Mouse (Mus musculus): Measurements from ENCODE around the gene Mrtfa. TPM values are rescaled to one million over a fixed set of nuclear protein-coding genes. Genes with fewer than 3 reads are reported as not detected.
A peak's percentile ranks its signal among the peaks of the same experiment; 100 is the strongest.
"Not testable (repeated sequence)": the region's sequence is repeated elsewhere in the genome, so short reads cannot be mapped to it uniquely, and the experiment has no call there.

Mrtfa gene
- 10 to 100 TPM; 23.4 to 48.9 (median 33.4) TPM for total RNA-seq (2022)

DNA sequence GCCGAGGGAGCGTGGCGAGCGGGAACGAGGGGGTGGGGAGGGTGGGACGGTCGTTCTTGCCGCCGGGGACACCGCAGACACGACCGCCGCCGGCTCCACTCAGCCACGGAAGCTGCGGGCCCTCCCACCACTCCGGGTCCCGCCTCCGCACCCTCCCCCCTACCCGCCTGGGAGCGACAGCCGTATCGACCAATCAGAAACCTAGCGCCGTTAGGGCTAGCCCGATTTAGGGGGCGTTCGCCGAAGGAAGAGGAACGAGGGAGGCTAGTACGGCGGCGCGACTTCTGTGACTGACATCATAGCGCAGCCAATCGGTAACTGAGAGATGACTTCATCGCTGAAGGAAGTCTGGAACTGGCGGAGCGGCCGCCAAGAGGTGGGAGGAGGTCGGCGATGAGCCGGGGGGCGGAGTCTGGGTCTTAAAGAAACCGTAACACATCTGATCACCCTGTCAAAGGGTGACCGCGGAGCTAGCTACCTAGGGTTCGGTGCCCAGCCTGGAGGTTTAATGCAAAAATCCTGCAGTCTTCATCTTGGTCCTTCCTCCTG, at the start of gene Mrtfa:
Mrtfa (minus strand) TSS at position 128 of the 549 bp plus-strand sequence.
- peak; percentile 99 for DNase-seq

DNA sequence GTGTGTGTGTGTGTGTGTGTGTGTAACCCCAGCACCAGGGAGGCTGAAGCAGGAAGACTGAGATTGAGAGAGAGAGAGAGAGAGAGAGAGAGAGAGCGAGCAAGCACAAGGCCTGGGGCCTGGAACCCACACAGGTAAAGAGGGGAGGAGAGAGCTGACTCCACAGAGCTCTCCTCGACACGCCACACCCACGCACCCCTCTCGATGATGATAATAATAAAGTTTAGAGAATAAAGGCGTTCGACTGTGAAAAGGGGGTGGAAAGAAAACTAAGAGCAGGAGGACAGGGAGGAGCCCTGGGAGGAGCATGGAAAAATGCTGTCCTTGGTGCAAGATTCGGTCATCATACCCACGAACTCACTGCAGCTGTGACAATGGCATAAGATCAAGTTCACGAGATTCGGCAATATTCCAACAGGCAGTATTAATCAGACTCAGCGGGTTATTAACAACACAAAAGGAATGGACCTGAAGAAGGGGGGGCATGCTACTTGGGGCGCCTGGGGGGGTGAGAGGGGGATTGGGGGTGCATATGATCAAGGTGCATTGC, 49.3 kb upstream of the Mrtfa start:
- DNase-seq, result peak; percentile 56

DNA sequence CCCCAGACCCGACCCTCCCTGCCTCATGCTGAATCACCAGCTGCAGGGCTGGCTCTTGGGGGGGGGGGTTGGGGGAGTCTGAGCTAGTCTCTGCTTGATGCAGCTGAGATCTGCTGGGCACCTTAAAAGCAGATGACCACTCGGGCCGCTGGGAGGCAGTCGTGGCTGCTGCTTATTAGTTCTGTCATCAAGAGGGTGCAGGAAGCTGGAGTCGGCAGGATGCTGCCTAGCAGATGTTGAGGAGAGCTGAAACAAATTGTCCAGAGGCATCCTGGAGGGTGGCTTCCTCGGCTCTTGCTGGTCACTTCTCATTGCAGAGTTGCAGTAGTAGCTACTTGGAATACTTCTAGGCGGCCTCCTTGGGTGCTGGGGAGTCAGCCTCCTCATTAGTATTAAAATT, 48.7 kb upstream of the Mrtfa start:
- peak; percentile 45 for DNase-seq

DNA sequence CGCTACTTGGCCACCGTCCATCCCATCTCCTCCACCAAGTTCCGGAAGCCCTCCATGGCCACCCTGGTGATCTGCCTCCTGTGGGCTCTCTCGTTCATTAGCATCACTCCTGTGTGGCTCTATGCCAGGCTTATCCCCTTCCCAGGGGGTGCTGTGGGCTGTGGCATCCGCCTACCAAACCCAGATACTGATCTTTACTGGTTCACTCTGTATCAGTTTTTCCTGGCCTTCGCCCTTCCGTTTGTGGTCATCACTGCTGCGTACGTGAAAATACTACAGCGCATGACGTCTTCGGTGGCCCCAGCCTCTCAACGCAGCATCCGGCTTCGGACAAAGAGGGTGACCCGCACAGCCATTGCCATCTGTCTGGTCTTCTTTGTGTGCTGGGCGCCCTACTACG, 46.9 kb upstream of the Mrtfa start:
- DNase-seq, result no peak

DNA sequence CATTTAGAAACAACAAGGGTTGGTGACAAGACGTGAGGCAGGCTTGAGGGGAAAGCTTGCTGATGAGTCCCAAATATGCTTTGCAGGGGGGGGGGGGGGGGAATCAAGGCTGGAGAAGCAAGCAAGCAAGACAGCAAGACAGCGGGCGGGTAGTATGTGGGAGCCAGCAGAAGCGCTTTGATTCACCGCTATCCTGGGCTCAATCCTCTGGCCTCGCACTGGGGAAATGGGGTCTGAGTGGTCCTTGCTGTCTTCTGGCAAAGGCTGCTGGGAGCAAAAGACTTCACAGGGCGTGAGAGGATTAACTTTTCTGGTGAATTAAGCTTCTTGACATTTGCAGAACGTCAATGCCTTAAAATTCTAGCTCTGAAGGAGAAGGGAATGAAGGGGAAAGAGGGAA, 45.5 kb upstream of the Mrtfa start:
- no peak for DNase-seq

DNA sequence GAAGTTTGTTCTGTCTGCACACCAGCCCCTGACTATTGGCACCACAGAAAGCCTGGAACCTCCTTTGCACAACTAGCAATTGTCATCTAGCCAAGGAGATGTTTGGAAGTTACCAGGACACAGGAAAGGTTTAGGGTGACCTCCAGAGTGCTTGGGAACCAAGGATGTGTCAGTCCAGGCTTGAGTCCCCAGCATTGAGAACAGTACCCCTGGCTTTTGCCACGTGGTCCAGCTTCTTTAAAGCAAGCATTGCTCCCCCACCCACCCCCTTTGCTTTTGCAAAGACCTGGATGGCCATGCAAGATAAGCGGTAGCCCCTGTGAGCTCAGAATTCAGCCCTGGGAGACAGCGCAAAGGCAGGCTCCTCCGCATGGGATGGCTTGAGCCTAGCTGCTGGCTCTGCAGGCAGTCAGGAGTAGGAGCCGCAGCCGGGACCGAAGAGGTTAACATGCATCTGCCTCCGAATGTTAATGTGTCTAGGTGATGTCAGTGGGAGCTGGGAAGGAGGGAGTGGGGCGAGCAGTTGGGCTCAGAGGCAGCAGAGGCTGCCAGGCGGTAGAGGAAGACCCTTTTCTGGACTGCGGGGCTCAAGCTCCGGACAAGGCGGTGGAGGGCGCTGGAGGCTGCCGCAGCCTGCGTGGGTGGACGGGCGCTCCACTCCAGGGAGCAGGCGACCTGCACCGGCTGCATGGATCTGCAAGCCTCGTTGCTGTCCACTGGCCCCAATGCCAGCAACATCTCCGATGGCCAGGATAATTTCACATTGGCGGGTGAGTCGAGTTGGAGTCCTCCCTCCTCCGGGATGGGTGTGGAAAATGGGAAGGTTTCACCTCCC, 44.7 kb upstream of the Mrtfa start, which contains the start of gene Mchr1:
Mchr1 (plus strand) TSS at position 414 of the 835 bp plus-strand sequence.
- no peak for DNase-seq

DNA sequence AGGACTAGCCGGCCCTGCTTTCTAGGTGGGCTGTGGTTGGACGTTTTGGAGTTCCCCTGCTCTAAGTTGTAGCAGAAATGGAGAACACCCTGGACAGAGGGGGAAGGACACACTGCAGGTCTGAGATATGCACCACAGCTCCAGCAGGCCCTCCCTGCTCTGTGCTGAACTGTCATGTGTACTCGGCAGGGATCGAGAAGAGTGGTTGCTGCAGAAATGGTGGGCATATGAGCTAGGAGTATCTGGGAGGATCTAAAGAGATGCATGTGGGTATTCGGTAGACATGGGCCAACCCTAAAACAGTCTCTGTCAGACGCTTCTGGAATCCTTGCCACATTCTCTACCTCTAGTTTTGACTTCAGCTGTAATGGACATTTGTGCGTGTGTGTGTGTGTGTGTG, 40.8 kb upstream of the Mrtfa start:
- no peak for DNase-seq

DNA sequence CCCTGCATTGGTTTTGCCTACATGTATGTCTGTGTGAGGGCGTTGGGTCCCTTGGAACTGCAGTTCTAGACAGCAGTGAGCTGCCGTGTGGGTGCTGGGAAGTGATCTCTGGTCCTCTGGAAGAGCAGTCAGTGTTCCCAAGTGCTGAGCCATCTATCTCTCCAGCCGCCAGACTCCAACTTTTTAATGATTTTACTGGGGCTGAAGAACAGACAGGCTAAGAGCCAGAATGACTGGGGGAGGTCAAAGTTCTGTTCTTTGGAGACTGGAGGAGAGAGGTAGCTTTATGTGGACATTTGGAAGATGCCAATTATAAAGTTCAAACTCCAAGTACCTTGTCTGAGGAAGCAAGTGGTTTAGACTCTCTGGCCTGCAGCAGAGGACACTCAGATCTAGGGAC, 39.2 kb upstream of the Mrtfa start:
- no peak for DNase-seq

DNA sequence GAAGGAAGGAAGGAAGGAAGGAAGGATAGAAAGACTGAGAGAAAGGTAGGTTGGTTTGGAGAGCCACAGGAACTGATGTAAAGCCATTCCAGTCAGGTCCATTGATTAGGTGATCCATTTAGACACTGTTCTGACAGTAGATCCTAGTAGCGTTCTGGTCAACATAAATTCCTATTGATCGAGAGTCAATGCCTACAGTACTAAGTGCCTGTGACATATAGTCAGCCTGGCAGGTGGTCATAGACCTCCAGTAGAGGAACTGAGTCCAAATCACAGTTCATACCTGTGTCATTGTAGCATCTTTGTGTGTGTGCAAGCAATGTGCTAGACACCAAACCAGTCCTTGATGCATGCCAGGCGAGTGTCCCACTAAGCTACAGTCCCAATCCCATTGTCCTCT, 37.7 kb upstream of the Mrtfa start:
- DNase-seq, result no peak

DNA sequence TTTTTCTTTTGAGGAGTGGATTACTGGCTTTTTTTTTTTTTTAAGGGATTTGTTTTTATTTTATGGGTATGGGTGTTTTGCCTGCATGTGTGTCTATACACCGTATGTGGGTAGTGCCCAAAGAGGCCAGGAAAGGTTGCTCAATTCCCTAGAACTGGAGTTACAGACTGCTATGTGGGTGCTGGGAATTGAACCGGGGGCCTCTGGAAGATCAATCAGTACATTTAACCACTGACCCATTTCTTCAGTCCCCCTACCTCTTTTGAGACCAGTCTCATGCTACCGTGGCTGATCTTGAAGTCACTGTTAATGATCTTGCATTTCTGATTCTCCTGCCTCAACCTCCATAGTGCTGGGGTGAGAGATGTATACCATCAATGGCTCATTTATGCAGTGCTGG, 36.7 kb upstream of the Mrtfa start:
- no peak for DNase-seq

DNA sequence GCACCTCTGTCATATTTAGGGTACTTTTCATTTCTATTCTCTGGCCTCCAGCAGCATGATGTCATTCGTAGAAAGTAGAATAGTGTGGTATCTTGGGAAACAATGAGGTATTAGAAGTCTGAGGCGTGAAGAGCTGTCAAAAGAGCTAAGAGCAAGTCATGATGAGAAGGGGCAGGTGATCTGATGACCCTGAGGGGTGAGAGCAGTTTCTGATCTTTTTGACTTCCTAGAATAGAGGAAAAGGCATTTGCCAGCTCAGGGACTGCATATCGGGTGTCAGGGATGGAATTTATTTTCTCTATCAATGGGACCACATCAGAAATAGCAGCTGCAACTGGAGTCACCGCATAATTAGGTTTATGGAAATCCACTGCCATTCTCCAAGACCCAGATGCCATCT, 36.2 kb upstream of the Mrtfa start:
- no peak for DNase-seq

DNA sequence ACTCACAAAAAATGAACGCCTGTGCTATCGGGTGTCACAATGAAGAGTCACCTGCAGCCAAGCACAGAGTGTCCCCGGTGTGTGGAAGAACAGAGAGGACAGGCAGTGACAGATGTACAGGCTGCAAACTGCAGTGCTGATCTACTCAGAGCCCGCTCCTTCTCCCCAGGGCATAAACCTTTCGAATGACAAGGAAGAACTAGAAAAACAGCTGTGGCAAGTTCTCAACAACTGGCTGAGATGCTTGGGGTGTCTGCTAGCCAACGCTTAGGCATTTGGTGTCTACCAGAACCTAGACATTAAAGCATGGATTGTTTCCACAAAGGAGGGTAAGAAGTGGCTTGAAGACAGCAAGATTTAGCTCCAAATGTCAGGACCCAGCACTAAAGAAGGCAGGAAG, 35.2 kb upstream of the Mrtfa start:
- DNase-seq, result no peak

DNA sequence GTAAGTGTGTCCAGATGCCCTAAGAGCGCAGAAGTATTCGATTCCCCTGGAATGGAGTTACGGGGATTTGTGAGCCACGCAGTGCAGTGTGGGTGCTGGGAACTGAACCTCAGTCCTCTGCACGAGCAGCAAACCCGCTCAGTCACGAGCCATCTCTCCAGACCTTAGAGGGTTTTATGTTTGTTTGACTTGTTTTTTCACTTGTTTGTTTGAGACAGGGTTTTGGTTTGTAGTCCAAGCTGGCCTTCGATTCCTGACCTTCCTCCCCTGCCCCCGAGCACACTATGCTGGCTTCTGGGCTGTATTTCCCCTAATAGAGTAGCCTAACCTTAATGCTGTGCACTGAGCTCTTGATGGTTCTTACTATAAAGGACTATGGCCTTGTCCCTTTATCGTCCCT, 34.5 kb upstream of the Mrtfa start:
- DNase-seq, result no peak

DNA sequence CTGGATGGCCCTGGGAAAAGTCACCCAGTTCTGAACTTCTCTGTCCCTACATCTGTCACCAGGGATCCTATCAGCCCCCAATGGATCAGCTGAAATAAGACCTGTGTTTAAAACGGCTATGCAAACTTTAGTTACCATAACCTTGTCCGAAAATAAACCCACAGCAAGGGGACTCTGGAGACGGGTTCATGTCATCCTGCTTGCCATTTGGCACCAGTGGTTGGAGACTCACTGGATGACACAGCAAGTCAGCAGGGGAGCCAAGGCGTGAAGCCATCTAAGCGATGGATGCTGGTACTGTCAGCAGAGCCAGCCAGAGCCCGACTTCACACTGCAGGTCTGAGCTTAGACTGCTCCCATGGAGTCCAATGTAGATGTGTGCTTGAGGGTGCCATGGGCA, 30.9 kb upstream of the Mrtfa start:
- DNase-seq, result no peak

DNA sequence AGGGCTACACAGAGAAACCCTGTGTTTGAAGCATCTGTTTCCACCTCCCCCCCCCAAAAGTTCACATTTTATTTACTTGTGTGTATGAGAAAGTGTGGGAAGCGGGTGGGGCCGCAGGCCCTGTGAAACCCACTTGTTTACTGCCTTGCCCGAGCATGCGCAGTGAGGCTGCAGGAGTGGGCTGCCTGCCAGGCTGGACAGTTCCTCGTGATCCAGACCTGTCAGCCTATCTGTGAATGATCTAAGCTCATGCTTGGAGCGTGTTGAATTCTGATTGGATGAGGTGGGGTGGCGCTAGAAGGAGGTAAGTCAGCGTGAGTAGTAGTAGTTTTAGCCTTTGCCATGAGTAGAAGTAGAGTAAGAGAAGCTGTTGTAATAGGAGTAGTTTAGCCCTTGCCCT, 29.5 kb upstream of the Mrtfa start:
- DNase-seq, result not testable (repeated sequence)

DNA sequence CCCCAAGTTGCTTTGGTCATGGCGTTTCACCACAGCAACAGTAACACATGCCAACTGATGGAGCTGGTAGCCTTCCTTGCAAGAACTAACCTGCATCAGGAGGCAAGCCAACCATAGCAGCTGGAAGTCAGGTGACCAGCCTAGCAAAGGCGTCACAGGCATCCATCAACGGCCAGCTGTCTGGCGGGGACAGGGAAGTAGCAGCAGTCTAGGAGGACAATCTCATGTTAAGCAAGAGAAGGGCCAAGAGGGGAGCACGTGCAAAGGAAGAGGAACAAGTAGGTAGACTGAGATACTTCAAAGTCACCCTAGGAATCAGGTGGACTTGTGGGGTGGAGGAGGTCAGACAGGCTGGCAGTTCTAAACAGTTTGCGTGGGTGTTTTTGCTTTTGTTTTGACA, 28.5 kb upstream of the Mrtfa start:
- no peak for DNase-seq

DNA sequence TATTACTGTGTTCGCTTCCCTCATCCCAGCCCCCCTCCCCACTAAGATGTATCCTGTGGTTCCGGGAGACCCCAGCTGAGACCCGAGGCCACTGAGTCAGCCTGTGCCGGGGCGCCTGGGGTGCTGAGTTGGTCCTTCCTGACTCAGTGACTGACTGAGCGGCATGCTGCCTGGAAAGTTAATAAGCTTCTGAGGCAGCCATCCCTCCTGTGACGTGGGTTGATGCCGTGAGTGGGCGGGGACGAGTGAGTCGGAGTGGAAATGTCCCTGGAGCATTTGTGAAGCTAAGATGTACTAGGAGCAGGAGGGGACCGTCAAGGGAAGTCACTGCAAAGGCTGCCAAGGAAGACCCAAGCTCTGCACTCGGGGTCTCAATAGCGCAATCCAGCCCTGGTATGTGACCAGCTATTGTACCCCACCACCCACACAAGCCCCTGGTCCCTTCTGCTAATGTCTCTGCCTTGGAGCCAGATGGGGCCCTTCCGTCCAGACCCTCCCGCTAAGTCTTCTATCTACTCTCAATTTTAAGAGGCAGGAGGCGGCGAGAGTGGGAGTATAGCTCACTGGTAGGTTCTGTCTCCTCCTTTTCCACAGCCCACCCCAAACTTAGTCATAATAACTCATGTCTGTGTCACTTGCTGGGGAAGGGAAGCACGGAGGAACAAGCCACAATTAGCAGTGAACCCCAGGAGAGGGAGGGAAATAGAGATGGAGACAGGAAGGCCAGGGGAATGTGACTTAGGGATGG, 26.5 kb upstream of the Mrtfa start:
- DNase-seq, result no peak

DNA sequence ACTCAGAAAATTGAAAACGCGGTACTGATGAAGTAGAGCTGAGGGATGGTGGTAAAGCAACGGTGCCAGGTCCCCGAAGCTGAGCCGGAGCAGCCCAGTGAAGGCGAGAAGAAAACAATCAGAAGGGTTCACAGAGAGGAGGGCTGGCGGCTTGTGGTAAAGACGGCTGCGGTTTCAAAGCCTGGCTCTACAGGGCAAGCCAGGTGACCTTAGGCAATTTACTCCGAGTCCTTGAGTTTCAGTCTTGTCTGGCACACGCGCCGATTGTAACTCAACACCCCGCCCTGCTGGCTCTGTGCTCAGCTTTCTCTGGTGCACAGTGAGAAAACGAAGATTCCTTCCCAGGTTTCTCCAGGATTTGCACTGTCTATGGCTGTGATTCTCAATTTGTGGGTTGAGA, 22.4 kb upstream of the Mrtfa start:
- peak; percentile 42 for DNase-seq

DNA sequence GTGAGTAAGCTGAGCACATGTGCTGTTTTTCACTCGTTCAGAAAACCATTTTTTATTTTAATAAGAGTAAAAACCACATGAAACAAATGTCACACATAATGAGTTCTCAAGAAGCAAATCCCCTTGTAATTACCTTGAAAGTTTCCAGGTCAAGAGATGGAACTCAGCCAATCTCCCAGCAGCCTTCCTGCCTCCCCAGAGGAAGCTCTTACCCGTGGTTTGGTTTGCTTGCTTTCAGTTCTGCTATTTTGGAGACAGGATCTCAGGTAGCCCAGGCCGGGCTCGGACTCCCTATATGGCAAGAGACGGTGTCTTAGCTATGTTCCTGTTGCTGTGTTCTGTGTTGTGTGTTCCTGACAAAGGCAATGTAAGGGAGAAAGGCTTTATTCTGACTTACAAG, 19.9 kb upstream of the Mrtfa start:
- no peak for DNase-seq

DNA sequence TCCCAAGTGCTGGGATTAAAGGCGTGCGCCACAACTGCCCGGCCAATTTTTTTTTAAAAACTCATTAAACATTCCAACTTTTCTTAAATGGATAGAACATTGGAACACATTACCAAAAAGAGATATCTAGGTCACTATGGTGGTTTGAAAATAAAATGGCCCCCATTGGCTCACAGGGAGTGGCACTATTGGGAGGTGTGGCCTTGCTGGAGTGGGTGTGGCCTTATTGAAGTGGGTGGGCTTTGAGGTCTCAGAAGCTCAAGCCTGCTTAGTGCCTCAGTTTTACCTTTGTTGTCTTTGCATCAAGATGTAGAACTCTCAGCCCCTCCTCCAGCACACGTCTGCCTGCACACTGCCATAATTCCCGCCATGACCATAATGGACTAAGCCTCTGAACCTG, 11.9 kb upstream of the Mrtfa start:
- DNase-seq, result no peak

DNA sequence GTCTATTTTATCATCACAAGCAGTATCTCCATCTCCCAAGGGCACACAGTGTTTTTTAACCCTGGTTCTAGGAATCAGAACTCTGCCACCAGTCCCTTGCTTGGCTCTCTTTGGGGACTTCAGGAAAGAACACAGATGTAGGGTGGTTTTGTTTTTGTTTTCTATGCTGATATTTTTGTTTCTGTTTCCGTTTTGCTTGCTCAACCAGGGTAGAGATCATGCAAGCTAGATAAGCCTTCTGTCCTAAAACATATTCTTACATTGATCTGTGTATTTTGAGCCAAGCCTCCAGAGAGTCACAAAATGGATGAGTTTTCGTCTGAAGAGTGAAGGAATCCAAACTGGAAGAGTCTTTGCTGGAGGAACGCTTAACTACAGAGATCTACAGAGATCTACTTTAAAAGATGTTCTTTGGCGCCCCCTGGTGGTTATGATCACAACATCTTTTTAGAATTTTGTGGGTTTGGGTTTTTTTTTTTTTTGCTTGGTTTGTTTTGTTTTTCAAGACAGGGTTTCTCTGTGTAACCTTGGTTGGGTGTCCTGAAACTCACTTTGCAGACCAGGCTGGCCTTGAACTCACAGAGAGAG, 8.9 kb upstream of the Mrtfa start:
- no peak for DNase-seq

DNA sequence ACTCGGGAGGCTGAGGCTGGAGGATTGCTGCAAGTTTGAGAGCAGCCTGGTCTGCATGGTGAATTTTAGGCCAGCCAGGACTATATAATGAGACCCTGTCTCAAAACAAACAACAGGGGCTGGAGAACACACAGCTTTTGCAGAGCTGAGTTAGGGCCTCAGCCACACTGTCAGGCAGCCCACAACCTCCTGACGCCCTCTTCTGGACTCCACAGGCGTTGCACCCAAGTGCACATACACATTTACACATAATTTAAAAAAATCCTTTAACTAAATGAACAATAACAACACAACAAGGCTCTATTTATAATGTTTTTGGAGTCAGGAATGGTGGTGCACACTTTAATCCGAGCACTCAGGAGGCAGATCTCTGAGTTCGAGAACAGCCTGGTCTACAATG, 7.9 kb upstream of the Mrtfa start:
- DNase-seq, result no peak

DNA sequence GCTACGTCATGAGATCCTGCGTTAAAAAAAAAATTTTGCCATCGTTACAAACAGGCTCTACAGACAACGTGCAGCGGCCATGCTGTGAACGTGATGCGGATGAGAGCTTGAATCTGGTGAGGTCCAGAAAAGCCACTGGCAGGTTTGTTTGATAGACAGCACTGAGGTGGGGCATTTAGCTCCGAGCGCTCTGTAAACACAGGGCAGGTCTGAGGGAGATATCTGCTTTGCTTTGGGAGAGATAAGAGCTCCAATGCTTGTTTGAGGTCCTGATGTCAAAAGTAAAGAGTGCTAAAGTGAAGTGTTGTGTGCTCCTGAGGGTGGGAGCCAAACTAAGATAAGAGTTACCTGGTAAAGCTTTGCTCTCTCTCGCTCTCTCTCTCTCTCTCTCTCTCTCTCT, 6.6 kb upstream of the Mrtfa start:
- no peak for DNase-seq
